Mouse (Mus musculus) adrenal gland (tissue): ENCODE measurements around the gene Ptprk.

Experiments
- intact Hi-C: fragments of 180-260 bp; cut with DNase I; formaldehyde crosslinking; loops from one replicate; pipeline ENCODE4 v1.15.1; 2025

Ptprk gene

DNA sequence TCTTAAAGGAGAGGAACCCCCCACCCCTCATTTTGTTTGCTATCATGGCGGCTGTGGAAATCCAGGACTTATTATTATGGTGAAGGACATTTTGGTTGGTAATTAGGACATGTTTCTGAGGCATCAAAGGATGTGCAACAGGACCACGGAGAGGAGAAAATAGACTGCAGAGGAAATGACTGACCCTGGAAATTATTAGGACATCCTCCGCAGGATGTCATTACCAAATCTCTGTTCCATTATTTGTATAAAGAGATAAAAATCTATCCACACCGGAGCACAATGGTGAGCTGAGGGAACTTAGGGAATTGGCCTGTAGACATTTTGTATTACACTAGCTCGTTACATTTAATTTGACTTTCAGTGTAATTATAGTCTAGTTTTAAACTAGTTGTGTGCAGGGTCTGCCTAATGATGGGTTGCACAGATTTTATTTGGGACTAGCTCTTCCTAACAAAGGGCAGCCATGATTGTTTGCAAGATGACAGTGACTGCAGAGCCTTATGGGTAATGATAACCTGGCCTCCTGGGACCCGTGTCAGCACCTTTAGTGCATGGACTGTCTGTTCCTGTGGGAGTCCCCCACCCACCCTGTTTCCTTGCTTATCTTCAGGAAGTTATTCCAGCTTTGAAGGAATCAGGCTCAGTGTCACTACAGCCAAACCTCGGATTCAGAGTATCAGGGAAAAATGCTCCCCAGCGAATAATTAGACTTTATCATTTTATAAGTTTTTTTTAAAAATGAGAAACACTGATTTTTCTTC lies 38.4 kb downstream of the Ptprk start:
- intact Hi-C loops = no loop called here

GRCm38 (mm10) chr10:28113879-28114278 lies 39.3 kb downstream of the Ptprk start:
- intact Hi-C loops = no loop called here

- intact Hi-C loops = no loop called here
Measured at GRCm38 (mm10) chr10:28116982-28117381, 42.4 kb downstream of the Ptprk start.

GRCm38 (mm10) chr10:28118783-28119365 lies 44.3 kb downstream of the Ptprk start:
- intact Hi-C loops = no loop called here

- intact Hi-C loops = no loop called here
Measured at GRCm38 (mm10) chr10:28123881-28124280, 49.3 kb downstream of the Ptprk start.

- intact Hi-C loops = no loop called here
Measured at GRCm38 (mm10) chr10:28128011-28128410, 53.4 kb downstream of the Ptprk start.

DNA sequence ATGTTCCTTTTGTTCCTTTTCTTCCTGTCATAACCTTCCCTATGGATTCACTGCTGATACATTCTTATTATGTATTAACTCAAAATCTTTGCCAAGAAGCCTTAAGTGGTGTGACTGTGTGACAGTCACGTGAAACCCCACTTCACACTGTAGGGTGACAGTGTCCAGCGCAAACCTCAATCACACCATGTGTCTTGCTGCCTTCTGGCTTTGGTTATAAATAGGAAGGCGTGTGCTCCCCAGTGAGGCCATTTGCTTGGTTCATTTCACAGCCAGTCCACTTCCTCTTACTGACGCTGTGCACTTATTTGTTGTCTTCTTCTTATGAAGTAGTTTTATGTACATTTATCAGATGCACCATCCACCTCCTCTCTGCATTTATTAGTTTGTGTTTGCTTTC lies 53.8 kb downstream of the Ptprk start:
- intact Hi-C loops = no loop called here

DNA sequence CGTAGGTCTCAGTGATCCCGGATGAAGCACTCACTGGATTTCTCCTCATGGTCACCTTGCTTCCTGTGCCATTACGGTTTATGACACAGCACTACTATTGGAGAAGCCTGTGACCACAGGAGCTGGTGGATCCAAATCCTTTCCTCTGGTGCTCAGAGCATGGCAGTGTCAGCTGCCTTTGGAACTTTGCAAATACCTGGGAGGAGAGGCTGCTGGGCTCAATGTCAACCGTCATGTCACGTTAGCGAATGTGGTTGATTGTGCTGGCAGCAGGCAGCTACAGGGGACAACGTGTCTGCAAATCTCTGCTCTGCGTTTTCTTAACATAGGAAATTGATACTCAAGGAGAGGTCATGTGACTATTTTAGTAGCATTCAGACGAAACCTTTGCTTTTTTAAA lies 55.8 kb downstream of the Ptprk start:
- intact Hi-C loops = no loop called here

- intact Hi-C loops = no loop called here
Measured at GRCm38 (mm10) chr10:28133770-28134169, 59.1 kb downstream of the Ptprk start.

DNA sequence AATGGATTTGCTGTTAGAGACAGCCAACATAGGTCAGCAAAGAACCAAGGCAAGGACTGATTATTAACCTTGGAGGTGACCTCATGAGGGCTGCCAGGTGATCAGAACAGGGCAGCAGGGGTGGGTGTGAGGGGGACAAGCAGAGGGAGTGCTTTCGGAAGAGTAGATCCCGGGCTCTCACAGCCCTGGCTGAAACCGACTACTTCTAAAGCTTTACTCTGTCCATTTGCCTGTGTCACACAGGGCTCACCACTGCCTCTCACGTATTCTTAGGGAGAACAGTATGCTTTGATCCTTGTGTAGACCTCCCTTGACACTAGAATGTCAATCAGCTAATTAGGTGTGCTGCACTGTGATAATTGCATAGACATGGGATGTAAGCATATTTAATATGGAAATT lies 63.8 kb downstream of the Ptprk start:
- intact Hi-C loops = no loop called here

GRCm38 (mm10) chr10:28144459-28144858 lies 69.8 kb downstream of the Ptprk start:
- intact Hi-C loops = no loop called here

- intact Hi-C loops = no loop called here
Measured at GRCm38 (mm10) chr10:28145326-28145725, 70.7 kb downstream of the Ptprk start.

DNA sequence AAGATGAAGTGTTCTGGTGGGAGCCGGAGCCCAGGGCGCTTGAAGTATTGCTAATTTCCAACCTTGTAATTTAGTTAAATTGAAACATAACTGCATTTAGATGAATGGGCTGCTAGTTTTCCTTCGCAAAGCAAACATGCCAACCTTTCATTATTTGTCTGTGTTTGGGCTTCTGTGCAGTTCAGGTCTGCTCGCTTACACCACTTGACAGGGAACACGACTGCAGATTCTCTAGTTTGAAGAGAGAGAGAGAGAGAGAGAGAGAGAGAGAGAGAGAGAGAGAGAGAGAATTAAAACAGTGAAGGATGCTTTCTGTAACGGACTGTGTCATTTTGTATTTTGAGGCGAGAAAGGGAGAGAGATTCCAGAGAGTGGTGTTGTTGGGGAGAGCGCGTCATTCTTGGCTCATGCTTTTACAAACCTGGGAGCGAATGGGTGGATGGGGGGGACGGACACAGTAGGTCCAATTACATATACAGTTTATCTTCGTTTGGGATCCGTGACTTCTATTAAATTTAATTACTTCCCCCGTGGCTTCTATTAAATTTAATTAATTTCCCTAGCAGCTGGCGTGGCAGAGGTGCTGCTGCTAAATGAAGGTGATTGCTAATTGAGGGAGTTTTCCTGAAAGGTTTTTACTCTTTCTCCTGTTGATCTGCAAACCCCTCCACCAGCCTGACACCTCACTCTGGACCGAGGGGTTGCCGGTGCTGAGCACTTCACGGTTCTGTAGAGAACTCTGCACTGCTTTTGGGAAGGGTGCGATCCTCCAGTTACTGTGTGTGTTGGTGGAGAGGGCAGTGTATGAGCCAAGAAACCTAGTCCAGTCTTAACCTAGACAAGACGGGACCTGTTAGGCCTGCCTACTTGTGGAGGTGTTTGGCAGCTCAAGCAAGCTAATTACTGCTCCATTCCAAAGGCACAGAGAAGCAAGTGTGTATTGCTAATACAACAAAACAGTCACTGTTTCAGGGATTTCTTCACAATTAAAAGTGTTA lies 81.4 kb downstream of the Ptprk start:
- intact Hi-C loops = no loop called here

- intact Hi-C loops = no loop called here
Measured at GRCm38 (mm10) chr10:28159716-28160115, 85.1 kb downstream of the Ptprk start.

GRCm38 (mm10) chr10:28161306-28161705 lies 86.7 kb downstream of the Ptprk start:
- intact Hi-C loops = no loop called here

- intact Hi-C loops = no loop called here
Measured at GRCm38 (mm10) chr10:28164250-28164649, 89.6 kb downstream of the Ptprk start.

- intact Hi-C loops = no loop called here
Measured at GRCm38 (mm10) chr10:28164746-28165145, 90.1 kb downstream of the Ptprk start.

DNA sequence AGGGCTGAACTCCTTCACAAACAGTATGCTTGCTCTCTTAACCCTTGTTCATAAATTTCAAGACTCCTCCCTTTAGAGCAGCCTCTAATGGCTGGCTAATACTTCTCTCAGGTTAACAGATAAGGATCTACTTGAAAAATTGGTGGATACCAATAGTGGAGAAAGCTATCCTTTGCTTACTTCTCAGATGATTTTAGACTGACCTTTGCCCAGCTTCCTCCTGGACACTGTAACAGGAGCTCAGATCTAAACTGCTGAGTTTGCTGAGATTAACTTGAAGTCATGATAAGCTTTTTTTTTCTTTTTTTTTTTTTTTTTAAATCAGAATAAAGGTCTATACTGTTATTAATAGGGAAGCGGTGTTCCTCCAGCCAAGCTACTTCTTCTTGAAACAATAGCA lies 92.0 kb downstream of the Ptprk start:
- intact Hi-C loops = no loop called here

- intact Hi-C loops = no loop called here
Measured at GRCm38 (mm10) chr10:28167097-28167496, 92.5 kb downstream of the Ptprk start.

DNA sequence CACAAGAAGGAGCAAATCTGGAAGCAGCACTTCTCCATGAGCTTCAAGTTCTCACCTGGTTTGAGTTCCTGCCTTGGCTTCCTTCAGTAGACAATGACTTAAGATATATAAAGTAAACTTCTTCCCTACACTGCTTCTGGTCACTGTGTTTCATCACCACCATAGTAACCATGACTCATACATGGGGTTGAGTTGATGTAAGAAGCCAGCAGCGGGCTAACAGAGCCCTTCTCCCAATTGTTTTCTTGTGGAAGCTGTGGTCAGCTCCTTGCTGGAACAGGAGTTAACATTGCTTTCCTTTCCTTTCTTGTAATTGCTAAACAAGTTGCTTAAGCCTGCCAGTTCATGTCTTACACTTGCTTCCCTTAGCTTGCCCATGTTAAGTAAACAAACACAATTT lies 96.6 kb downstream of the Ptprk start:
- intact Hi-C loops = no loop called here

DNA sequence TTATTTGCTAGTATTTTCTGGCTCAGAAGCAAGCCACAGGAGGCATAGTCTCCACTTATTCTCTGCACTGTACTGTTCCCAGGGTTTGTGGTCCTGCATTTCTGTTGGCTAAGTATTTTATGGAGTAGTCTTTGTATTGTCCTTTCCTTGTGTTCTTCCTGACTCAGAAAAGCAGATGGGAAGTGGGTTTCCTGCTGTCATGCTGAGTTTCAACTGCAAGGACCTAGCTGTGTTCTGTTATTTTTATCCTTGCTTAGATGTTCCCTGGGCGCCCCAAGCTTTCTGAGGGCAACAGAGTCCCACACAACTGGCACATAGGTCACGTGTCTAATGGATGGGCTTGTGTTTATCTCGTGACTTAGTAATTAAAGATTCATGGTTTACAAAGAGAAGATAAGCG lies 104.3 kb downstream of the Ptprk start:
- intact Hi-C loops = no loop called here

DNA sequence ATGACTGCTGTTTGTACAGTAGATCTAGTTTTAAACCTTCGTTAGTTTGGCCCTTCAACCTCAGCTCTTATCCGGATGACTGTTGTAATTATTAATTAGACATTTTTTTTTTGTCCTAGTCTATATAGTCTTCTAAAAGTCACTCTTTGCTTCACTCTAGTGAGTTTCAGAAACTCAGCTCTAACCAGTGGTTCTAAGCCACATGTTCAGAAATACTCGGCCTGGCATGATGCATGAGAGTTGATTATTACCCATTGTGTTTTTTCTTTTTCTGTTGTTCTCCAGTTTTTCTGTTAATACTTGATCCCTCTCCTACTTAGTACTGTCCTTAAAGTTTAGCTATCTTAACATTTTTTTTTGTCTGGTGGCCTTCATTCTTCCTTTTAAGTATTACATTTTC lies 107.5 kb downstream of the Ptprk start:
- intact Hi-C loops = no loop called here
